Mouse (Mus musculus) lung, postnatal 36 days (tissue): ENCODE measurements around the gene Rex2.
"Not testable (repeated sequence)": the region's sequence is repeated elsewhere in the genome, so short reads cannot be mapped to it uniquely, and the experiment has no call there.

Source experiments
- DNase-seq: peaks from one replicate; pipeline ENCODE4 v3.0.0; 2022; ENCODE audit warnings: mixed read lengths

Rex2 gene

DNA sequence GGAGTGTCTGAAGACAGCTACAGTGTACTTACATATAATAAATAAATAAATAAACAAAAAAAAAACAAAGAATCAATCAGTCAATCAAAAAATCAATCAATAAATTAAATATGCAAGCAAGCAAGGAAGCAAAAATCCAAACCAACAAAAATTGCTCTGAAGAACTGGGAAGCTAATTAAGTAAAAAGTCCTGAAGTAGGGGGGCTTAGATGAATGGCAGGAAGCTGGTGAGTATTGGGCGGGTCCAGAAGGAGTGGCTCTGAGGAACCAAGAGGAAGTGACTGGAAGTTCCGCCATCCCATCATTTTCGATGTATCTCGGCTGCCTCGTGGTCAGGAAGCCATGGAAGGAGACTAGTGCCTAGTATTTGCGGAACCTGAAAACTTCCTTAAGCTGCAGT lies at the start of gene Rex2:
Gene Rex2, plus strand, starts transcription at position 301 of the 400 bp plus-strand sequence.
- DNase-seq, result not testable (repeated sequence)

DNA sequence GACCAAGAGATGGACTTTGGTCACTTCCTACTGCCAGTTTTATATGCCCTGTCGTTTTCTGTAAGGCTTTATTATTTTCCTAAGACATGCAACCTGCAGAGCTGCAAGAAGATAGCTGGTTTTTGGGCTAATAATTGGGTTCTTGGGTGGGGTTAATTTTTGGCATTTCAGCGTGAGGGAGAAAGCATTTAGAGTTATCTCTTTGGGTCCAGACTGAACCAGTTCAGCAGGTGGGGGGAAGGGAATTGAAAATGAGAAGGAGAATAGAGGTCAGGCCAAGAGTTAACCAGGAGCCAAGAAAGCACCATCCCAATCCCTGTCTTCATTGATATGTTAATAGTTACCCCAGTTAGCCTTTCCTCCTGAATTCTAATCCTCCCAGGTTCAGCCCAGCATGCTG lies 45.1 kb upstream of the Rex2 start:
- not testable (repeated sequence) for DNase-seq

DNA sequence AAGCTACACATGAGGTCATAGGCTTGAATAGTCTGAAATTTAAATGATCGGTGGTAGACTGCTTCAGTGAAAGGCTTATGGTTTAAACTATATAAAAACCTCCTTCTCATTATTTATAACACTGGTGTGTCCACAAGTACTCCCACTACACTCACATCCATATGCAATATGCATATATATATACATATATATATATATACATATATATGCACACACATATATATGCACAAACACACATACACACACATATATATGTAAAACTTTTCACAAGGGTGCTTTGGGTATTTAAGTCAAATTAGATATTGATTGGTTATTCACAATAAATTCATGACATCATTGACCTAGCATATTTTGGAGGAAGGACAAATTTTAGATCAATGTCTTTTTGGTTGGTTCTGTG lies 3.2 kb upstream of the Rex2 start:
- not testable (repeated sequence) for DNase-seq

DNA sequence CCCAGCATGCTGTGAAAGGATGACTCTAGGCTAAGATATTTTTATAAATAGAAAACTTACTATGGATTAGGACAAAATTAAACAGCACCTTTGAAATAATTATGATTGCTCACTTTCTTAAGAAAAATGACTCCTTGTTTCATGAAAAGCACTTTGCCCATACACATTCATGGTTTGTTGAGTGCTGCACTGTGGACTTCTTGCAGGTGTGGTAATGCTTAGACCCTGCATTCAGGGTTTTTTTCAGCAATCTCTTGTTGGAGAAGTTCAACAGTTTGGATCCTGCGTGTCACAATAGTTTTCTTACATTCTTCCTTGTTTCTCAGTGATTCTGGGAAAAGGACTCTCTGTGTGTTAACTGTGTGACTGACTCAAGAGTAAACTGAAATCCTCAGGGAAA lies 4.7 kb downstream of the Rex2 start:
- not testable (repeated sequence) for DNase-seq

DNA sequence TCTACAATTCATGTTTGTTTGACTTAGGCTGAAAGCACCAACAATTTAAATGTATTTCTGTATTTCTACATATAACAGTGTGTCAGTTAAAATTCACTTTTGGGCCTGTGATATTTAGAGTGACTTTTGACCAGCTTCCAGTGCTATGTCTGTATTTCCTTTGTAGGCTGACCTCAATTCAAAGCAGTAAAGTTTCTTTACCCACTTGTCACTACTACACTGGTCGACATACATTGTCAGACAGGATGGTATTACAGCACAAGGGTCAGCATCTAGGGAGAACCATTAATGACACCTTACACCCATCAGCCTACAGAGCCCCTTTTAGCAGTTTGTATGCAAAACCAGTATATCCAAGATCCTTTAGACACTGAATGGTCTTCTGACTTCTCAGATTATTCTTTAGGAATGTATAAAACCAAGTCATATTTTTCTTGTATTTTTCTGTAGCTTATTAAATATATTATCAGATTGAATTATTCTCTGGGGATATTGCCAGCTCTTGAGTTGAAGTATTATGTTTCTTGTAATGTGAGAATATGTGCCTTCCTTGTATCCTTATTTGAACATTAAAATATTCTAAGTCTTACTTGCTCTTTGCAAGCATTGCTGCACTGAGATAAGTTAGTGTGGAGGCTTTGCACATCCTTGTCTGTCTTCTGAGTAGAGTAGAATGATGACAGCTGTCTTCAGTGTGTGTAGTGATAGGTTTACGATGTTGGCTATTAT lies 9.8 kb downstream of the Rex2 start:
- DNase-seq, result not testable (repeated sequence)

DNA sequence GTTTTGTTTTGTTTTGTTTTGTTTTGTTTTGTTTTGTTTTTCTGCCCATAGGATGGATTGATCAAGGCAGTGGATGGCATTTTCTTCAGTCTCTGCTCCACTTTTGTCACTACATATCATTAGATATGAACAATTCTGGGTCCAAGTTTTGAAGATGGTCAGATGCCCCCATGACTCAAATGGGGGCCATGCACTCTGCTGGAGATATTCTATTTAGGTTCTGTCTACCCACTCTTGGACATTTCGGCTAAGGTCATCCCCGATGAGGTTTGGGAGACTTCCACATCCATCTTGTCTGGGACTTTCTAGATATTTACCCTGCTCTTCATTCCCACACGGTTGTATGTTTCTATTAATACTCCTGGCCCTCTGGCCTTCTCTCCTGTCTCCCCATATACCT lies 42.1 kb downstream of the Rex2 start:
- DNase-seq, result not testable (repeated sequence)

DNA sequence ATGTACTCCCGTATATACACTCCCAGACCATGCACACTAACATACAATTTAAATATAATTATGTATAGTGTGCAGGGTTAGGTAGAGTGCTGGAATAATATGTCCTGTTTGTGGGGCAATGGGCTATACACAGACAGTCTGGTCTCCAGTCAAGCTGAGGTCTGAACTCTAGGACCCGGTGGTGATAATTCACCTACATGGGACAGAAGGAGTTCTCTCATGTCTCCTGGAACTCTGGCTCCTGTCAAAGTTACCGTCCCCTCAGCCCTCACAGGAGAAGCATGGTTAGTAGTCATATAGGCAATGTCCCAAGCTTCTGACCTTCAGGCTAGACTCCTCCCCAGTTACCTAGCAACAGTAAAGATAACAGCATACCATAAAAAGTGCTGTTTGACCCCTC lies 44.2 kb downstream of the Rex2 start:
- DNase-seq, result not testable (repeated sequence)

DNA sequence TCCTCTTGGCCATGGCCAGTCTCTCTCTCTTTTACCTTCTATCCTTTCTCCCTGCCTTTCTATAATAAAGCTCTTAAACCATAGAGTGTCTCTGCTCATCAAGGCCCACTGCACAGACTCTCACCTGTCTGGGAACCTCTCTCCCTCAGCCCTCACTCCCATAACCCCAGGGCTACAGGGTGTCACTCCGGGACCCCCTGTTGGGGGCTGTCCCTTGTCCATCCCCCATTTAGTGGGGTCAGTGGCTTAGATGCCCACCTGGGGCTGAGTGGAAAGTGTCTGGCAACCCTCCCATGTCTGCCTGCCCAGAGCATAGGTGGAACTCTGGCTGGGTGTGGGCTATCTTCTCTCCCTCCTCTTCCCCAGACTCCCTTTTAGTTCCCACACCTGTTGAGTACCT lies 44.7 kb downstream of the Rex2 start:
- DNase-seq, result not testable (repeated sequence)

DNA sequence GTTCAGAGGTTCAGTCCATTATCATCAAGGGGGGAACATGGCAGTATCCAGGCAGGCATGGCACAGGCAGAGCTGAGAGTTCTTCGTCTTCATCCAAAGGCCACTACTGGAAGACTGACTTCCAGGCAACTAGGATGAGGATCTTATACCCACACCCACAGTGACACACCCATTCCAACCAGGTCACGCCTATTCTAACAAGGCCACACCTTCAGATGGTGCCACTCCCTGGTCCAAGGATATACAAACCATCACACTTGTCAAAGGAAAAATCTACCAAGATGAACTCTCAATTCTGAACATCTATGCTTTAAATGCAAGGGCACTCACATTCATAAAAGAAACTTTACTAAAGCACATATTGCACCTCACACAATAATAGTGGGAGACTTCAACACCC lies 74.0 kb downstream of the Rex2 start:
- not testable (repeated sequence) for DNase-seq

DNA sequence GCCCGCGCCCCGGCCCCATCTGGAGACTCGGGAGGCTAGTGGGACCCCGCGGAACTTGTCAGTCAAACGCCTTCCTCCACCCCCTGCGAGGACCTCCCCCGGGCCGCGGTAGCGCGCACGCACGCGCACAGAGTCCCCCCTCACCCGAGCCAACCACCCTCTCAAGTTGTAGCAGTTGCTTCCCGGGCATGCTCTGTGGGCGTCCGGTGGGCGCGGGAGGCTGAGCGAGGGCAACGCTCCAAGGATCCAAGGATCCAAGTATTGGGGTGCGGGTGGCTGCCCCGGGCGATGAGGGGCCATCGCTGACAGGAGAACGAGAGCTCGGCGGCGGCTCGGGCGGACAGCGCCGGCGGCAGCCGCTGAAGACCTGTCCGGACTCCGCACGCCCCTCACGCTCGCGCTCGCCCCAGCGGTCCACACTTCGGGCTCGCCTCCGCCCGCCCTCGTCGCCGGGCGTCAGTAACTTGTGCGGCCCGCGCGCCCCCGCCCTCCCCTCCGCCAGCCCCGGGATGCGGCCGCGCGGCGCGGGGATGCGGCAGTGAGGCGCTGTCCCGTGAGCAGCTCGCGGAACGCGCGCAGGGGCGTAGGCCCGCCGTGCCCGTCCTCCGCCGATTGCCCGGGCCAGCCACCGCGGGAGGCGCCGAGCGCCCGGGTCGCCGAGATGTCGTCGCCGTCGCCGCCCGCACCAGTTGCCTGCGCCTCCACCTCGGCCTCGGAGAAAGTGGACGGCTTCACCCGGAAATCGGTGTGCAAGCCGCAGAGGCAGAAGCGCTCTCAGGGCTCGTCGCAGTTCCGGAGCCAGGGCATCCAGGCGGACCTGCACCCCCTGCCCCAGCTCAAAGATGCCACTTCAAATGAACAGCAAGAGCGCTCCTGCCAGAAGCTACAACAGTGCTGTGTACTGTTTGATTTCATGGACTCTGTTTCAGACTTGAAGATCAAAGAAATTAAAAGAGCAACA lies 80.3 kb downstream of the Rex2 start:
- not testable (repeated sequence) for DNase-seq

DNA sequence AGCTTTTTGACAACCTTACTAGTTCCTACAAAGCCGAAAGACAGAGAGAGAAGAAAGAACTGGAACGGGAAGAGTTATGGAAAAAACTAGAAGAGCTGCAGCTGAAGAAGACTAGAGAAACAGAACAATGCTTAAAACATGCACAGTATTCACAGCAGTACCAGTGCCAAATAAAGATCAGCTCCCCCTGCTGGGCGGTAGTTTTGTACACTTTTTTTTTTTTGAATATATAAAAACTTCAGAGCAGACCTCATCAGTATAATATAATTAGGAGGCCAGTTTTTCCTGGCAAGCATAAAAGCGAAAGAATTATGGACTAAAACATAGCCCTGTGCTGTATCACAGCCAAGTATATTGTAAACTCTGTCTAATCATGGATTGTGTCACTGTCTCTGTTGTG lies 82.2 kb downstream of the Rex2 start:
- not testable (repeated sequence) for DNase-seq
